Mouse (Mus musculus) midbrain, postnatal 0 days (tissue): ENCODE results near the gene Hps6. TPM values are rescaled to one million over a fixed set of nuclear protein-coding genes. Genes with fewer than 3 reads are reported as not detected.
A peak's percentile ranks its signal among the peaks of the same experiment; 100 is the strongest.

Source experiments
- ATAC-seq: fragments of 200-750 bp; cut with Nextera tagmentation; 2 replicates; pipeline ENCODE4 v1.8.0; 2017; ENCODE audit warnings: moderate number of reproducible peaks, mild to moderate bottlenecking, moderate TSS enrichment, moderate library complexity; ENCODE audit not compliant: low FRiP score
- DNase-seq: peaks from one replicate; pipeline ENCODE4 v3.0.0-alpha.2; 2015; ENCODE audit warnings: low spot score
- H3K27ac ChIP-seq: fragments of 300-500 bp; sonication (generic); 2 replicates; pipeline ENCODE4 v1.5.1; 2014; ENCODE audit warnings: low read depth, mild to moderate bottlenecking, low read length, mixed read lengths
- H3K27me3 ChIP-seq: fragments of 300-500 bp; sonication (generic); 2 replicates; pipeline ENCODE4 v1.6.1; 2014; ENCODE audit warnings: low read length, control low read depth, mixed read lengths; ENCODE audit not compliant: insufficient read depth
- H3K36me3 ChIP-seq: fragments of 300-500 bp; sonication (generic); 2 replicates; pipeline ENCODE4 v1.6.1; 2014; ENCODE audit warnings: low read length, control low read depth, mixed read lengths; ENCODE audit not compliant: insufficient read depth
- H3K4me1 ChIP-seq: fragments of 300-500 bp; sonication (generic); 2 replicates; pipeline ENCODE4 v1.6.1; 2014; ENCODE audit warnings: mild to moderate bottlenecking, control low read depth, antibody characterized with exemption, low read length, mixed read lengths; ENCODE audit not compliant: insufficient read depth
- H3K4me2 ChIP-seq: fragments of 300-500 bp; sonication (generic); 2 replicates; pipeline ENCODE4 v1.6.1; 2014; ENCODE audit warnings: low read depth, mild to moderate bottlenecking, low read length, mixed read lengths; ENCODE audit not compliant: poor library complexity, severe bottlenecking
- H3K4me3 ChIP-seq: fragments of 300-500 bp; sonication (generic); 2 replicates; pipeline ENCODE4 v1.5.1; 2014; ENCODE audit warnings: low read depth, mild to moderate bottlenecking, low read length, moderate library complexity
- H3K9ac ChIP-seq: fragments of 300-500 bp; sonication (generic); replicated peaks from 2 replicates; pipeline ENCODE4 v1.6.1; 2014; ENCODE audit warnings: mild to moderate bottlenecking, low read length, moderate library complexity, mixed read lengths; ENCODE audit not compliant: poor library complexity, severe bottlenecking
- H3K9me3 ChIP-seq: fragments of 300-500 bp; sonication (generic); 2 replicates; pipeline ENCODE4 v1.6.1; 2016; ENCODE audit warnings: low read length, control low read depth
- CTCF ChIP-seq: IDR thresholded peaks from 2 replicates; pipeline ENCODE4 v1.5.1; 2016; ENCODE audit warnings: antibody characterized with exemption, mild to moderate bottlenecking
- WGBS: fragments of 180-500 bp; shearing (Covaris S2); extraction: QIAGEN DNeasy Blood & Tissue Kit; methylation state at CpG from one replicate; pipeline ENCODE4 v1.1.7; 2014; 5-methylcytosine and 5-hydroxymethylcytosine counted together
- polyA plus RNA-seq: library from polyadenylated mRNA; unstranded; fragments of >200 nt; fragmentation: Nextera tagmentation; extraction: Ambion mirVana; gene quantifications from 2 replicates; pipeline ENCODE4 v1.2.1, GENCODE M21; 2015
- total RNA-seq: library from RNA; depleted of rRNA; stranded (reverse); fragments of >200 nt; gene quantifications from 2 replicates; pipeline ENCODE4 v1.2.3, GENCODE M21; 2014

The Hps6 gene
- total and polyA plus RNA-seq, 2 experiments from 2014 or later: 3.9 to 9.4 TPM

DNA sequence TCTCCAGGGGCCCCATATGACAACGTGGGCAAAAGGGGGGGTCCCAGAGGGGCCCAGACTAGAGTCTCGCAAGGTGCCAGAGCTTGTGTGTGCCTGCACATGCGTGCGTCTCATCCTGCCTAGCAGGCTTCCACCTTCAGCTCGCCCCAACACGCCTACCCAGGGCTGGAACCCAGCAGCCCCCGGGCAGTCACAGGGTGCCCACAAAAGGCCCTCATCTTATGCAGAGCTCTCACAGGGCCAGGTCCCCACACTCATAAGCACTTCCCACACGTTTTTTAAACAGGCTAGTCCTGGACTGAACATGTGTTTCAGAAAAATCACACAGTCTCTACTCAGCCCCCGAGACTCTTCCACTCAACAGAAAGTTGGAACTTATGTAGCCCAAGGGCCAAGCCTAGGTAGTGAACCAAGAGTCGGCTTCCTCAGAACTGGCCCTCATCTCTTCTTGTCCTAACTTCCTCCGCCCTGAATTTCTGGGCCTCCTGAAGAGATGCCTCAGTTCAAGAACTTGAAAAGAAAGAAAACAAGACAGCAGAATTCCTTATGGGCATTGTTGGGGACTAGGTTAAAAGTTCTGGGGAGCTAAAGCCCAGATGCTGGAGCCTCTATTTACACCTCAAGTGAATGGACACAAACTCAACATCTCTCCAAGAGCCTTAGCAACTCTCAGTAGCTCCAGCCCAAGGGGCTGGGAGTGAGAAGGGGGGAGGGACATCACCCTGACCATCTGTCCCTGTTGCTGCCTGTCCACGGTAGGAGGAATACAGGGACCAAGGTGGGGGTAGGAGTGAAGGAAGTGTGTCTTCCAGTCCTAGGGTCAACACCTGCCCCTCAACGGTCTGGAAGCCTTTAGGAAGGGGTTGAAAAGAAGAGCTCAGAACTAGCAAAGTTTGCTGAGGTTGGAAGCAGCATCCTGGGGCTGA, 34.9 kb downstream of the Hps6 start:
- Histone ChIP-seq H3K36me3 (peaks cover 25% of the 10 kb centered on the region), H3K9me3 (no peaks in the 10 kb centered on the region), H3K4me1 (peaks cover 49% of the 10 kb centered on the region), H3K4me2 (peak overlapping the region; percentile 94), H3K4me3 (peak overlapping the region; percentile 61), H3K27me3 (no peaks in the 10 kb centered on the region), H3K9ac (peak overlapping the region; percentile 74), H3K27ac (peak overlapping the region; percentile 79)
- DNase-seq: no peak
- no peak for ATAC-seq
- 5% methylated on average over 13 of the region's 13 CpGs for WGBS
- TF ChIP-seq CTCF: no peak

DNA sequence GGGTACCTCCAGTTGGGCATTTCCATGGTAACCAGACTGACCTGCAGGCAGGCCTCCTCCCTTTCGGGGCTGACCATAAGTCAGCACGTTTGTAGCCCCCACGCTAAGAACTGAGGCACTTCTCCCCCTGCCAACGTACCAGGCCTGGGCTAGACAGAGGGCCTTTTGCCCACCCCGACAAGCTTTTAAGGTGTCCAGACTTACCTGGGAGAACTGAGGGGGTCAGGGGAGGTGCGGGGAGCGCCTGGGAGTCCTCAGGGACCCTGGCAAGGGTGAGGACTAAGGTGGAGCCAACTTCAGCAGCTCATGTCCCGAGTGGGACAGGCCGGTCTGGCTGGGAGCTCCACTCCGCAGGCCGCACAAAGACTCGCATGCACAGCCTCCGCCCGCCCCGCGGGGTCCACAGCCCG, 35.5 kb downstream of the Hps6 start:
- H3K4me2 ChIP-seq: peak overlapping the region; percentile 94
- no peaks in the 10 kb centered on the region for H3K9me3 ChIP-seq
- no peaks in the 10 kb centered on the region for H3K27me3 ChIP-seq
- peaks cover 55% of the 10 kb centered on the region for H3K4me1 ChIP-seq
- H3K4me3 ChIP-seq: peak overlapping the region; percentile 61
- TF ChIP-seq CTCF: no peak
- ATAC-seq (no peak), DNase-seq (no peak)
- H3K9ac ChIP-seq: peak overlapping the region; percentile 74
- WGBS: 0% methylated on average over 13 of the region's 17 CpGs
- peak overlapping the region; percentile 79 for H3K27ac ChIP-seq
- peaks cover 19% of the 10 kb centered on the region for H3K36me3 ChIP-seq

DNA sequence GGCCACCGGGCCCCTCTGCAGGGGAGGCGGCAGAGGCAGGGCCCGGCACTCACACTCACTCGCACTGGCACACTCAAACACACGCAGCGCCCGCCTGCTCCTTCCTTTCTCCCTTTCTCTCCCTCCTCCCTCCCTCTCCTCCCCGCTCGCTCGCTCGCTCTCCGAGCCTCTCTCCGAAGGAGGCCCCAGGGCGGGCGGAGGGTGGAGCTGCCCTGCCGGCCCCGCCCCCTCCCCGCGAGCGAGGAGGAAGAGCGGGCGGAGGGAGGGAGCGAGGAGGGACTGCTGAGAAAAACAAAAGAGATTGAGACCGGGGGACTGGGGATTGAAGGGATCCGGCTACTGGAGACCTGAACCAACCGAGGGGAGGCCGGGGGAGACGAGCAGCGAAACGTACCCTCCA, 36.2 kb downstream of the Hps6 start:
- Histone ChIP-seq H3K9me3 (no peaks in the 10 kb centered on the region), H3K27me3 (no peaks in the 10 kb centered on the region), H3K4me2 (peak overlapping the region; percentile 94), H3K27ac (peak overlapping the region; percentile 79), H3K36me3 (peaks cover 12% of the 10 kb centered on the region), H3K4me3 (peak overlapping the region; percentile 61), H3K4me1 (peaks cover 56% of the 10 kb centered on the region), H3K9ac (peak overlapping the region; percentile 74)
- ATAC-seq (peak; percentile 75), DNase-seq (peak; percentile 92)
- no peak for TF ChIP-seq CTCF
- WGBS: 1% methylated on average over 16 of the region's 30 CpGs

DNA sequence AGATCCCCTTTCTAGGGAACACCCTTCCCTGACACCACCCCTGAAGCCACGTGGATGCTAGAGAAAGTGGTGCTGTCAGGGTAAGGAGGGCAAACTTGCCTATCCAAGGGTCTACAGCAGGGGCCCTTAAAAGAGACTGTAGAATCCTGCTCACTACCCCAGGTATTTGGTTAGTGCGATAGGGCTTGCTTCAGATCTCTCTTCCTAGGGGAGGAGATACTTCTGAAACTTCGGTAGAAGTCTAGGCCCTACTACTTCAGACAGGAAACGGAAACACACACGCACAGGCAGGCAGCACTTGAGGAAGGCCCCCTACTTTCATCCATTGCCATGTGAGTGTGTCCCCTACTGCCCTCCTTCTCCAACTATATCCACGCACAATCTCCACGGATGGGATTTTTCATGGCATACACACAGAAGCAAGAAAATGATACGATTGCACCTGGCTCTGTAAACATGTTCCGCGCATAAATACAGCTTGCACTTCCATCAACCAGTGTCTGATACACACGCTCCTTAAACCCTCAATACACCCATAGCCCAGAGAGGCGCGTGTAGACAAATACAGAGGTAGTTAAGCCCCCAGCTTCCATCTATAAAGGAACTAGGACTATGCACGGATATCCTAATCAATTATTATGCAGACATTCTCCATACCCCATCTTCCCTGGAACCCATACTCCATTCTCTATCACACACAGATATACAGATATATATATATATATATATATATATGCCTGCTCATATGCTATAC, 37.0 kb downstream of the Hps6 start:
- TF ChIP-seq CTCF: no peak
- Histone ChIP-seq H3K4me3 (peak overlapping the region; percentile 61), H3K36me3 (peaks cover 4% of the 10 kb centered on the region), H3K4me2 (peak overlapping the region; percentile 94), H3K9me3 (no peaks in the 10 kb centered on the region), H3K9ac (peak overlapping the region; percentile 74; the same call in 1 of the 2 replicates), H3K27me3 (no peaks in the 10 kb centered on the region), H3K4me1 (peaks cover 56% of the 10 kb centered on the region), H3K27ac (peak overlapping the region; percentile 79)
- ATAC-seq (no peak), DNase-seq (no peak)
- WGBS: 30% methylated on average over 14 of the region's 14 CpGs

DNA sequence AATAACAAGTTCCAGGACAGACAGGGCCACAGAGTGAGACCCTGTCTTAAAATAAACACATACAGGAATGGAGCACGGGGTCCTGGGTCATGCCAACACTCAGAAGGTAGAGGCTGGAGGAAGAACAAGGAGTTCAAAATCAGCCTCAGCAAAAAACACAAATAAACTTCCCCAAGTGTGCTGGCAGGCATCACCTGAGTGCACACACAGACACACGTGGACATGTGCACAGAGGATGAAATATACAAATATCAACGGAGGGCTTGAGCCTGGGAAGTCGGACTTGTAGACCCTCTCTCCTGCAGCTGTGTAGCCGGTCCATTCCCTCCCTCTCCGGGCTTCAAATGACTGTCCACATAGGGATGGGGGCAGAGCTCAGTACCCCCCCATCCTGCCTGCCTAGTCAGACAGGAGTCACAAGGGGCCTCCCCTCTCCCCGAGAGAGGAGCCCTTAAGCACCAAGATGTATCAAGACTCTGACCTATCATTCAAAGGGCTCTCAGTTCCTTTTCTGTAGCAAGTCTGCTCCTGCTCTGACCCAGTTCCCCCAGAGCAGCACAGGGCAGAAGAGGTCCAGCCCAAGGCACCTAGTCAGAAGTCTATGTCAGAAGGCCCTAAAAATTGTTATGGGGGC, 38.1 kb downstream of the Hps6 start:
- H3K4me2 ChIP-seq: peak overlapping the region; percentile 90
- peak overlapping the region; percentile 64 for H3K9ac ChIP-seq
- no peaks in the 10 kb centered on the region for H3K27me3 ChIP-seq
- TF ChIP-seq CTCF: no peak
- H3K4me1 ChIP-seq: peaks cover 56% of the 10 kb centered on the region
- H3K36me3 ChIP-seq: no peaks in the 10 kb centered on the region
- no peak for DNase-seq
- peak overlapping the region; percentile 93 for H3K4me3 ChIP-seq
- no peak for ATAC-seq
- WGBS: 11% methylated on average over 7 of the region's 7 CpGs
- no peaks in the 10 kb centered on the region for H3K9me3 ChIP-seq
- H3K27ac ChIP-seq: peak overlapping the region; percentile 81
